Mouse (Mus musculus): ENCODE measurements around the gene Wnt16. TPM values are rescaled to one million over a fixed set of nuclear protein-coding genes. Genes with fewer than 3 reads are reported as not detected.

Wnt16 gene
- polyA plus RNA-seq (2012; rRNA removed) = 0.32 and 0.45 TPM in 2 replicates

GRCm38 (mm10) chr6:22288004-22288736 lies at the start of gene Wnt16:
TSS of gene Wnt16 (plus strand) at chr6:22288227.

Other genes with a start within 250 kb of the Wnt16 start
- gene Fam3c, start 68.0 kb downstream of the Wnt16 start, polyA plus RNA-seq (2012; rRNA removed) = 26.2 and 29.2 TPM in 2 replicates